Mouse (Mus musculus) heart, postnatal 36 days (tissue): ENCODE results near the gene Bcar3. TPM values are rescaled to one million over a fixed set of nuclear protein-coding genes. Genes with fewer than 3 reads are reported as not detected.

Experiments used
- DNase-seq, 2 experiments: peaks; one replicate each; pipeline ENCODE4 v3.0.0; 2021 to 2022
- intact Hi-C: fragments of 180-260 bp; cut with DNase I; formaldehyde crosslinking; loops from one replicate; pipeline ENCODE4 v1.15.1; 2025
- total RNA-seq, 2 experiments: library from RNA; stranded (reverse); gene quantifications; 2 replicates each; pipeline ENCODE4 v1.2.3; 2021

Gene Bcar3
- total RNA-seq, 2 experiments from 2014 or later, result 6.3 to 8.2 TPM

DNA sequence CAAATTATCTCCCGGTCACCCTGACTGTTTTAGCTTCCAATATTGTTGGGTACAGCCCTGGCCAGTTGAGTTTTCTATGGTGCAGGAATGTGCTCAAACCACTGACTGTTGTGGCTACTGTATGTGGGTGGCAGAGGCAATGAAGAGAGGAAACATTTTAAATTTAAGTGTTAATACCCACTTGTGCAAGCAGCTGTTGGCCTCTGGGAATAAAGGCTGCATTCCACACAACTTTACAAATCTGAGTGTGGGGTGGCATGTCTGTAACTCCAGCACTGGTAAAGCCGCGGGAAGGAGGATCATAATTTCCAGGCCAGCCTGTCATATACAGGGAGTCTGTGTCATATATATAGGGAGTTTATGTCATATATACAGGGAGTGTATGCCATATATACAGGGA is 226.4 kb downstream of the Bcar3 start:
- no peak for DNase-seq
- intact Hi-C loops, result no loop called here

DNA sequence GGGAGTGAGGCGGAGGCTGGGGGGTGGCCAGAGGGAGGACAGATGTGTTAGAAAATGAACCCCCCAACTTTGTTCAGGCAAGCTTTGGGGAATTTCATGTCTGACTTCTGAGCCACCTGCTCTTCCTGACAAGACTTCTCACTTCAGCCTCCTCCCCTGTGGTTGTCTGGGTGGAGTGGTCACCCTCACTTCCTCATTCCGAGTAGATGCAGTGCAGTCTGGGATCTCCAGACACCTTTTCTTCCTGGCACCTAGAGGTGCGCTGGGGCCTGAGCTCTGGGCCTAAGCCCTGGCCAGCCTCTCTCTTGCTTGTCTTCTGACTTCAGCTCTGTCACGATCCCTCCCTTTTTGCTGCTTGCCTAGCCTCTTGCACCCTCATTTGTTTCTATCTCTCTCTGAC is 226.9 kb downstream of the Bcar3 start:
- intact Hi-C loops, result no loop called here
- DNase-seq, result no peak

DNA sequence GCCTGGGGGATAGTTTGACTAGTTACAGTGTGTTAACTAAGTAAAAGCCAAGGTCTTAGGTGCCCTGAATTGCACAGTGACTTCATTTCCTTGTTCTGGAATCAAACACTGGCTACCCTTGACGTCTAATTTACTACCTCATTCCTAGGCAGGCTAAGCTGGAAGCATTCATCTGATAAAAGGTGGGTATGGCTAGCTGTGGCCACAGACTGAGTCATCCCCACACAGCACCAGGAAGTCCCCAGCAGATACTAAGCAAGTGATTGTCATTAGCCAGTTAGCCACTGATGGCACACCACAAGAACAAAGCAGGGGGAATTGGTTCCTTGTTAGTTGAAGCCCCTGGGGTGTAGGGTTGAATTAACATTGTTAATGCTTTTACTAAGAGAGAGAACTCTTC is 227.4 kb downstream of the Bcar3 start:
- no peak for DNase-seq
- intact Hi-C loops, result no loop called here

DNA sequence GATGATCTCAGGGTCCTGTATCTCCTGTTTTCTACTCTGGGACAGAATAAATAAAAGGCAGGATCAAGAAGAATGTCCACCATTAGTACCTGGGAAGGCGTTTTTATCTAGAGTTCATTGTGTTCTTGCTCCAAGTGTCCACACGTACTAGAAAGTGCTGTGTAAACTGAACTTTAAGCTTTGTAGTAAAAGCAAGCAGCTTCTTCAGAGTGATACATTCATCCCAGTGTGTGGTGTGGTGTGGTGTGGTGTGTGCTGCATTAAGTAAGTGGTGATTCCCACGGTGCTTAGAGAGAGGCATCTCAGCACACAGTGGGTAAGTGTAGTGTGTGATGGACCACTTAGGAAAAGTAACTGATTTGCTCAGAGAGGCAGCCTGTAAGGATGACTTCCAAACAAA is 234.5 kb downstream of the Bcar3 start:
- no peak for DNase-seq

DNA sequence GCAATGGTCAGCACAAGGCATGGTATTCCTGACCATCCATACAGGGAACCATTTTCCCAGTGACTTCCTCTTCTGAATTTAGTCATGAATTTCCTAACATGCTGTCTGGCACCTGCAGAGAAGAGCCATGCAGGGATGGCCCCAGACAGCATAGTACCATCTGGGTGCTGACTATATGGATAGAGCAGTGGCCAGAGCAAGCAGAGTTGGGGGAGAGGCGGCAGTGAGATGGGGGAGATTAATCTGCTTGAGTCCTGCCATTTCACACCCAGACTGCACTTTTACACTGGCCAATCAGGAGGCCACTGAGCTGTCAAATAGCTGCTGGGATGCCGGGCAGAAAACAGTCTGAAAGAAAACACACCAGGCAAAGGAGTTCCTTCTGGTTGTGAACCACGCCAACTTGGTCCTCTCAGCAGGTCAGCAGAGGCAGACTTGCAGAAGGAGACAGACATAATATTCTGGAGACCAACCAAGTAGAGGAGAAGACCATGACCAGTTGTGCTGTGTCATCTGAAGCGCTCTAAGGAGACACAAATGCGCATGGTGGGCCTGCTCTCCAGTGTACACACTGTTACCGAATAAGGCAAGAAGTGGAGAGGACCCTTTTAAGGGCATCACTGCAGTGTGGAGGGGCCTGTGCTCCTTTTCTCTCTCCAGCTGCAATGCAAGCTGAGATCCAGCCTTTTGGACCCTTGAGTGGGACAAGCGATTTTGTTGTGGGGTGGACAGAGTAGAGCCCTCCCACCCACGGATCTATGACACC is 242.2 kb downstream of the Bcar3 start:
- intact Hi-C loops, result no loop called here
- DNase-seq, result no peak

More for the DNA sequence above, 234.5 kb downstream of the Bcar3 start:
- intact Hi-C loops, result no loop called here

DNA sequence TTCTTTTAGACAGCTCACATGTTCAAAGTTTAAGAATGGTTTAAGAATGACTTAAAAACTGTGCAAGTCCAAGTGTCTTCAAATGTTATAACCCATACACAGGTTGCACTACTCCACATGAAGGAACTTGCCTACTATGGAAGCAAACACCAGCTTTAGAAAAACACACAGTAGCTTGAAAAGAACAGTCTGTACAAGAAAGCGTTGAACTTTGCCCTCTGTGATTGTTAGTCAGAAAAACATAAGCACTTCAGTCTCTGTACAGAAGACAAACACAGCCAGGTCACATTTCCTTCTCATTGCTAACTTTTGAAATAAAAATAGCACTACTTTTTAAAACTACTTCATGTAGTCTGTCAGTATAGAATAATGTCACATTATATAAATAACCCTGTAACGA is 244.9 kb downstream of the Bcar3 start:
- intact Hi-C loops, result no loop called here
- DNase-seq, result no peak

DNA sequence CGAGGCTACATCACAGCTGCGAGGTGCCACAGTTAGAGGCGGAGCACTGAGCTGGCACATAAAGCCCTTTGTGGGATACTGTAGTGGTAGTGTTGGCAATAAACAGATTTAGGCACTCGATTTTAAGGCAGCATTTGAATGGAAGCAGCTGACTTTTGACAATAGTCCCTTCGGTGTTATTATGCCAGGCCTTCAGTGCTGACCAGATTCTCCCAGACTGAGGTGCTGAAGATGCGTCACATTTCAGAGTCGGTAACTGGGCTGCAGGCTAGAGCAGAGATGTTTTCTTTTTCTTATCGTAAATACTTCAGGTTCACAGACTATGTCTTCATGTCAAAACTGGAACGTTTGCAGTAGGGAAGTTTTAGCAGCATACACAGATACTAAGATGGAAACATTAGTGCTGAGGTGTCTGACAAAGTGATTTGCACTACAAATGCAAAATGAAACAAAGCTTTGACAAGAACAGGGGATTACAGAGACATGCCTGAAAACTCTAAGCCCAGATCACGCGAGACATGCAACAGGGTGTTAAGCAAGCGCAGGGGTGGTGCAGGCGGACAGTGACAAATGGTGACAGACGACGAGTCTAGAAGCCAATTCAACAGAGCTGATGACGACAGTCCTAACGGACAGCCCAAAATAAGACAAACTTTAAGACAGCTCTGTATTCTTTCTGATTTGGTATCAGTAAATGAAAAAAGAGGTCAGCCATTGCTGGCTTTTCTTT is 246.2 kb downstream of the Bcar3 start:
- intact Hi-C loops, result no loop called here
- no peak for DNase-seq

DNA sequence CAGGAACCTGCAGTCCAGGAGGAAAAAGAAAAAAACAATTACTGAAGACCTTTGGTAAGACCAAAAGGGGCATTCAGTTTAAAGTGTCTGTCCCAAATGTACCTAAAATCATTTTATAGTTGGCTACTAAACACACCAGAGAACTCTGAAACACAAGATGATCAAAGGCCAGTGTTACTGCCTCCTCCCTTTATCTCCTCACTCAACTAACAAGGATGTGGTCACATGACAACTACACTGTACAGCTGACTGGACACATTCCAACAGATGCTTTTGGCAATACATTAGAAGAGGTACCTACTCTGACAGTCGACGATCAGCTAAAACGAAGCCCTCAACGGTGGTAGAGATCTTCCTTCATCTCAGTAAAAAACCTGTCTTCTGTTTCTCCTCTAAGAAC is 247.0 kb downstream of the Bcar3 start:
- intact Hi-C loops, result no loop called here
- DNase-seq, result no peak

DNA sequence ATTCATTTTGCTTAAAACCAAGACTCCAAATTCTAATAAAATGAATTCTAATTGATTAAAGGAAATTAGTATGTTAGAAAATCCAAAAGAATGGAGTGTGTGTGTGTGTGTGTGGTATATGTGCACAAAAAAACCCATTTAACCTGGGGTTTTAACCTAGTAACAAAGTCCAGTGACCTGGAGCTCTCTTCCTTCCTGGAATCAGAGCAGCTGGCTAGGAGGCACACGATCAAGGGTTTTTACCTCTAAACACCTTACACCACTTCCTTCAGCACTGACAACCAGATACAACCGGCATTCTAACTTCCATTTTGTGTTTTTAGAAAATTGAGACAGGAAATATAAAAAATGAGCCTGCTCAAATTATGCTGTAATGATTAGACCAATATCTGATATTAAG is 251.4 kb downstream of the Bcar3 start:
- no peak for DNase-seq
- intact Hi-C loops, result no loop called here

DNA sequence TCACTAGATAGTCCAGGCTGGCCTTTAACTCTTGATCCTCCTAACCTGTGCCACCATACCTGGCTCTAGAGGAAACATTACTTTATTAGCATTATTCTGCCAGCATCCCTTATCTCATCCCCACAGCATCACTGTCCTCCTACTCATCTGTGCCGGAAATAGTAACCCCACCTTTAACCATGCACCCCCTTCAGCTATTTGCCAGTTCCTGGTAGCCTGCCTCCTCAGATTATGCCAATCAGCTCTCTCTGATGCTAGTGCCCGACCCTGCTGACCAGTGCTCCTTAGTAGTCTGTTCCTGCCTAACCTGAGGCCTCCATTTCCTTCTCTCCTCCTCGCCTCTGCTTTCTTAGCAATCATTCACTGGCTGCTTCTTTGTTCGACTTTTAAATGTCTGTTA is 253.5 kb downstream of the Bcar3 start:
- intact Hi-C loops, result no loop called here
- DNase-seq, result no peak

DNA sequence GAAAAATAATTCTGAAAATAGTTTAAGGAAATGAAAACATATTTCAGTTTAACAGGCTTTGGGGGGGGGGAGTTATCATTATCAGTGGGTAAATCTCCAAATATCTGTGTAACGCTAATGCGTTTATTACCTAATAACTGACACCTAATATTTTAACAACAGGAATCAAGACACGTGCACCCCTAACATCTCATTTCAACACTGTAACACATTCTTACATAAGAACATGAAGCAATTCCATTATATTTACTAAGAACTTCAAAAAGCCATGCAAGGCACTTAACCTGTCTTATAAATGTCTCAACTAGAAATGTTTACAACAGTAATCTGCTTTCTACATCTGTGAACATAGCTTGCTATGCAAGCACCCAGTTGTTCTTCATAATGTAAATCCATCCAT is 257.2 kb downstream of the Bcar3 start:
- intact Hi-C loops, result loop anchor here (5.0 kb wide), 1 partner anchor 66 kb away; the partner anchor contains the start of gene Fnbp1l
- DNase-seq, result no peak

DNA sequence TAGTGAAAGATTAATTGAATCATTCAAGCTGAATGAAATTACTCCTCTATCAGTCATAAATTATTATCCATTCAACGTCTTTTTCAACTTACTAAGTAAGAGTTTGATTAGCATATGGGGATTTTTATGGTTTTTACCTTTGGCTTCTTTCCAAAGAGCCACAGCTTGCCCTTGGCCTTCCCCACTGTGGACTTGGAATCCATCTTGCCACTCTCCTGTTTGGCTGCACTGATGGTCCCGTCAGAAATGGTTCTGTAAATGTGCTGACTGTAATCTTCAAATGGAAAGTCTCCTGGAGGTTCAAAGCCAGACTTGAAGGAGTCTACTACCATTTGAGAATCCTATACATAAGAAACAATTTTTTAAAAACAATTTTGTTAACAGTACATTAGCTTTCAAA is 263.8 kb downstream of the Bcar3 start:
- intact Hi-C loops, result no loop called here
- no peak for DNase-seq

DNA sequence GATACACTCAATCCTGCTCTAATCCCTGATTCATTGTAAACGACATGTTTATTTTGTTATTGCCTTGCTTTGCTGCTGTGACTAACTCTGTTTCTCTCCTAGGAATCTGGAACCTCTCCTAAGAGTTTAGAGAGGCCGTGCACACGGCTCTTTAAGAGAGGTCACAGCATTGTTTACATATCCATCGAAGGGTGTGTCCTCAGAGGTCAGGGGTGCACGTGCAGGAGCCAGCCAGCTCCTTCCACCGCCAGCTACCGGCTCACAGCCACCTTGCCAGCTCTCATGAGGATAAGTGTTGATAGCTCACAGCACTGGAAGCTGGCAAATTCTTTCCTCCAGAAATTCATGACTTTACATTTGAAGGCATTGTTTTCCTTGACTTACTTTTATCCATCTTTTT is 271.3 kb downstream of the Bcar3 start:
- intact Hi-C loops, result no loop called here
- no peak for DNase-seq

DNA sequence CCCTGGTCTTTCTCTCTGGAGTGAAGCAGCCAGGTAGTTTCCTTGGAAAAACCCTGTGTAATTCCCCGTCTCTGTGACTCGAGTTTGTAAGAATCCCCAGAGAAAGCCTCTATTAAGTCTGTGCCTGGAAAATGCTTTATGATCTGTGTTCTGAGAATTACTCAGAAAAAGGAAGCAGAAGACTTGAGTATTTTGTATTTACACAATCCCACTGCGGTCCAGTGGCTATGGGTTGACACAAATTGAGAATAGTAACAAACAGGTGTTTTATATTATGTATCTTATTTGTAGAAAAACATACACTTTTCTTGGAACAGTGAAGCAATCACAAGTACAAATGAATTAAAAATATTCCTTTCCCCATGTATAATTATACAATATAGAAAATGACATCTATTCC is 272.2 kb downstream of the Bcar3 start:
- no peak for DNase-seq
- intact Hi-C loops, result no loop called here

DNA sequence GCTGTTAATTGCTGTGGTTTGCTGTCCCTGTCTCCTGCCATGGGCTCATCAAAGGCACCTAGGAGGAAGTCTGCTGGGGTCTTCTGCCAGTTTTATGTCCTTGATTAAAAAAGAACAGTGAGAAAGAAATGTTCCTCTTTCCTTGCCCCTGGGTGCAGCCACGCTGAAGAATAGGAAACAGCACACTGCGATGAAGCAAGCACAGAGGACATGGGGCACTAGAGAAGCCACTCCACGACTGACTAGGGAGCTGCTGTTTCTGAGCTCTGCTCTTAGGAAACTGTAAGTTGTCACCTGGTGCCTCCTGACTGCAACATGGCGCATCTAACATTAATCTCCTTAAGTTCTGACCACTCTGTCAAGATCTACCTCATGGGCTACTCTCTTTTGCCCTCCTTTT is 272.6 kb downstream of the Bcar3 start:
- intact Hi-C loops, result no loop called here
- DNase-seq, result no peak

DNA sequence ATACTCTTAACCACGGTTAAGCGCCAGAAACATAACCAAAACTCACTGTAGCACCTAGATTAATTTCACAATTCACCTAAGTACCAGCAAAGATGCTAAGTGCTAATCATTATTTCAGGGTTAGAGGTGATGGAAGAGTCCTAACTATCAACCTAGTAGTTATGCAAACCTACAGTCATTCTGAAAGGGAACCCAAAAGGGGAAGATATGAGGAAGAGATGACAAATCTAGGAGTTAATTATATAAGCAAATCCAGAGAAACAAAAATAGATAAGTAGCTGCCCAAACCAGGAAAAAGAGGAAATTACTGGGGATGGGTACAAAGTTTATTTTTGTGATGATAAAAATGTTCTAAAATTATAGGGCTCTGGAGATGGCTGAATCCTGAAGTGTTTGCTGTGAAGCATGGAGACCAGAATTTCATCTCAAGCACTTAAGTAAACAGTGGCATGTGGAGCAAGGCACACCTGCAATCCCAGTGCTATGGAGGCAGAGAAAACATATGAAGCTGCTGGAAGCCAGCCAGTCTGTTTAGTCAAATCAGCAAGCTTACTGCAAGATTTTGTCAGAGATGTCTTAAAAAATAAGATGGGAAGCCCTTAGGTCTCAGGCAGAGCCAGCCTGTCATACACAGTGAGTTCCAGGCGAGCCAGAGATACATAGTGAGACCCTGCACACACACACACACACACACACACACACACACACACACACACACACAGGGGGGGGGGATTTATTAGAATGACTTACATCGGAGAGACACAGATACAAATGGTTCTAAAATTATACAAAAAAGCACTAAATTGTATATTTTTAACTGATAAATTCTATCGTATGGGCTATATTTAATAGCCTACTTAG is 279.7 kb downstream of the Bcar3 start:
- intact Hi-C loops, result no loop called here
- no peak for DNase-seq

DNA sequence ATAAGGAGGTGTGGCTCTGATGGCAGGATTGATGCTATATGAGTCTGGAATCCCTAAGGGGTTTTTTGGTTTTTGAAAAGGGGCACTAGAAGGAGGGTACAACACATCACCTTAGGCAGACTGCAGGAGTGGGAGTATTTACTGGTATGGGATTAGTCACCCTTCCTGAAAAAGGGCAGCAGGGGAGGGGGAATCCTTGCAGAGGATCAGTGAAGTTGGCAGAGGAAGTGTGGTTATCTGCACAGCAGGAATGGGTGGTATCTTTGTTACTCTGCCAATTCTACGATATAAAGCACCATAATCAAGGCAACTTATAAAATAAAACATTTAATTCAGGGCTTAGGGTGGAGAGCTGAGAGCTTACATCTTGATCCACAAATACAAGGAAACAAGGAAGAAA is 281.0 kb downstream of the Bcar3 start:
- intact Hi-C loops, result no loop called here
- no peak for DNase-seq

DNA sequence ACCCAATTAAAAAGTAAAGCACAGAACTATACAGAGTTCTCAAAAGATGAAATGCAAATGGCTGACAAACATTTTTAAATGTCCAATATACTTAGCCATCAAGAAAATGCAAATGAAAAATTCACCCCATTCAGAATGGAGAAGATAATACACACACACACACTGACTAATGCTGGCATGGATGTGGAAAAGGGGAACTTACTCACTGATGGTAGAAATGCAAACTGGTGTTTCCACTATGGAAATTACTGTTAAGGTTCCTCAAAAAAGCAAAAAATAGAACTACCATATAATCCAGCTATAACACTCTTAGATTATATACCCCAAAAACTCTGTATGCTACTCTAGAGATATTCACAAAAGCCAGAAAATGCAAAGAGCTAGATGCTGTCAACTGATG is 283.4 kb downstream of the Bcar3 start:
- DNase-seq, result no peak
- intact Hi-C loops, result no loop called here
